Mouse (Mus musculus) liver, embryonic 14.5 days (tissue): ENCODE measurements around the gene H2-Ab1. TPM values are rescaled to one million over a fixed set of nuclear protein-coding genes. Genes with fewer than 3 reads are reported as not detected.
"Not testable (repeated sequence)": the region's sequence is repeated elsewhere in the genome, so short reads cannot be mapped to it uniquely, and the experiment has no call there.

Experiments
- ATAC-seq: fragments of 200-750 bp; cut with Nextera tagmentation; 2 replicates; pipeline ENCODE4 v1.8.0; 2017; ENCODE audit warnings: moderate number of reproducible peaks, mild to moderate bottlenecking, moderate library complexity; ENCODE audit not compliant: insufficient read depth
- DNase-seq, 3 experiments: peaks; one replicate each; pipeline ENCODE4 v3.0.0-alpha.2; 2012 to 2013; ENCODE audit warnings: low read depth in 3 of 3, low spot score in 3 of 3
- H3K27ac ChIP-seq: fragments of 300-500 bp; sonication (generic); 2 replicates; pipeline ENCODE4 v1.5.1; 2014; ENCODE audit warnings: moderate library complexity, mild to moderate bottlenecking, control low read depth, inconsistent platforms
- H3K27me3 ChIP-seq: fragments of 300-500 bp; sonication (generic); 2 replicates; pipeline ENCODE4 v1.6.1; 2014; ENCODE audit warnings: mild to moderate bottlenecking, low read length, moderate library complexity; ENCODE audit not compliant: control insufficient read depth, insufficient read depth
- H3K36me3 ChIP-seq: fragments of 300-500 bp; sonication (generic); replicated peaks from 2 replicates; pipeline ENCODE4 v1.6.1; 2014; ENCODE audit warnings: low read depth; ENCODE audit not compliant: control insufficient read depth, insufficient read depth
- H3K4me1 ChIP-seq, 2 experiments: fragments of 200-500 bp in 1 of 2; fragments of 300-500 bp in 1 of 2; sonication (generic) in 1 of 2; replicated peaks; 2 replicates each; pipeline ENCODE4 v1.6.1; 2012 to 2014; ENCODE audit warnings: antibody characterized with exemption in 1 of 2, inconsistent platforms in 1 of 2, low read length in 1 of 2; ENCODE audit not compliant: control insufficient read depth in 2 of 2, insufficient read depth in 2 of 2
- H3K4me2 ChIP-seq: fragments of 300-500 bp; sonication (generic); 2 replicates; pipeline ENCODE4 v1.6.1; 2014; ENCODE audit warnings: low read depth, mild to moderate bottlenecking, control low read depth, moderate library complexity
- H3K4me3 ChIP-seq, 2 experiments: fragments of 200-500 bp in 1 of 2; fragments of 300-500 bp in 1 of 2; sonication (generic) in 1 of 2; 2 replicates each; pipeline ENCODE4 v1.5.1; 2012 to 2014; ENCODE audit warnings: low read depth in 2 of 2, low read length in 2 of 2, mild to moderate bottlenecking in 2 of 2, control low read depth in 1 of 2, inconsistent platforms in 1 of 2, moderate library complexity in 1 of 2; ENCODE audit not compliant: insufficient read depth in 1 of 2
- H3K9ac ChIP-seq: fragments of 300-500 bp; sonication (generic); replicated peaks from 2 replicates; pipeline ENCODE4 v1.6.1; 2014; ENCODE audit warnings: mild to moderate bottlenecking, control low read depth, moderate library complexity
- H3K9me3 ChIP-seq: fragments of 300-500 bp; sonication (generic); 2 replicates; pipeline ENCODE4 v1.6.1; 2016; ENCODE audit warnings: low read length, mixed read lengths; ENCODE audit not compliant: control insufficient read depth
- CTCF ChIP-seq: IDR thresholded peaks from 2 replicates; pipeline ENCODE4 v1.5.1; 2016; ENCODE audit warnings: antibody characterized with exemption, low read depth, control low read depth
- EP300 ChIP-seq: IDR thresholded peaks from 2 replicates; pipeline ENCODE4 v1.6.1; 2016; ENCODE audit warnings: antibody characterized with exemption, low read depth
- WGBS: fragments of 180-500 bp; shearing (Covaris S2); extraction: QIAGEN DNeasy Blood & Tissue Kit; methylation state at CpG from one replicate; pipeline ENCODE4 v1.1.7; 2014; ENCODE audit not compliant: insufficient replicate concordance; 5-methylcytosine and 5-hydroxymethylcytosine counted together
- polyA plus RNA-seq, 2 experiments: library from polyadenylated mRNA; depleted of rRNA in 1 of 2; stranded (reverse) in 1 of 2; unstranded in 1 of 2; fragments of >200 nt; fragmentation: Nextera tagmentation in 1 of 2; extraction: Ambion mirVana in 1 of 2; gene quantifications; 2 replicates each; pipeline versions ENCODE4 v1.2.1 to v1.2.3; 2012 to 2014

H2-Ab1 gene
- polyA plus RNA-seq, 2 experiments, result 2.3 to 3.3 TPM

DNA sequence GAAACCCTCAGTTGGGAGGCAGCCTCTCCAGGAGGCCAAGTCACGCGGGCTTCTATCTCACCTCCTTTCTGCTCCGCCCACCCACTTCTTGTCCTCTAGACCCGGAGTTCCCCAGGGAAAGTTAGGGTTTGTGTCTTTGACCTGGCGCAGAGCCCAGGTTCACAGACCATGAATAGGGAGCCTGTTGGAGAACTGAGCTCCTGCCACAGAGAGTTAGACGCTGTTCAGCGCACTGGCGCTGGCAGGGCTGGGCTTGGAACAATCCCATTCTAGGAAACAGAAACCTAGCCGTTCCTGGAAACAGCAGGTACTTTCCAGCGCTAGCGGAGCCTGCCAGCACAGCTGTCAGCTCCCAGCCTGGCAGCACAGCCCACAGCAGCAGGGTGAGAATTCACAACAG is 38.8 kb upstream of the H2-Ab1 start:
- H3K27ac ChIP-seq, result no peak overlapping the region
- H3K9ac ChIP-seq, result no peak overlapping the region
- H3K9me3 ChIP-seq, result no peaks in the 10 kb centered on the region
- DNase-seq (no peak), ATAC-seq (no peak)
- H3K36me3 ChIP-seq, result no peaks in the 10 kb centered on the region
- 77% methylated on average over 11 of the region's 11 CpGs for WGBS
- TF ChIP-seq EP300 (no peak), CTCF (no peak)
- no peaks in the 10 kb centered on the region for H3K27me3 ChIP-seq
- H3K4me2 ChIP-seq, result no peak overlapping the region
- H3K4me1 ChIP-seq, result no peaks in the 10 kb centered on the region
- no peak overlapping the region for H3K4me3 ChIP-seq

DNA sequence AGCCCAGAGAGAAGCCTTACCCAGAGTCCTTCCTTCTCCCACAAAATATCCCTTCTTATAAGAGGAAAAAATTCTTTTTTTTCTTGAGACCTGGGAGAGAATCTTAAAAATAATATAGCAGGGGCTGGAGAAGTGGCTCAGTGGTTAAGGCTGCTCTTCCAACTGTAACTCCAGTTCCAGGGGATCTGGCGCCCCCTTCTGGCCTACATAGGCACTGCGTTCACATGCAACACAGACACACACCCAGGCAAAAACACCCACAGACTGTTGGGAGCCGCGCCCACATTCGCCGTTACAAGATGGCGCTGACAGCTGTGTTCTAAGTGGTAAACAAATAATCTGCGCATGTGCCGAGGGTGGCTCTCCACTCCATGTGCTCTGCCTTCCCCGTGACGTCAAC is 38.4 kb upstream of the H2-Ab1 start:
- not testable (repeated sequence) for DNase-seq, H3K4me1 ChIP-seq, H3K4me2 ChIP-seq, H3K9ac ChIP-seq, H3K4me3 ChIP-seq, H3K36me3 ChIP-seq, H3K27ac ChIP-seq, ATAC-seq, H3K27me3 ChIP-seq, H3K9me3 ChIP-seq
- TF ChIP-seq CTCF, result peak; percentile 70
- WGBS, result 79% methylated on average over 7 of the region's 11 CpGs

DNA sequence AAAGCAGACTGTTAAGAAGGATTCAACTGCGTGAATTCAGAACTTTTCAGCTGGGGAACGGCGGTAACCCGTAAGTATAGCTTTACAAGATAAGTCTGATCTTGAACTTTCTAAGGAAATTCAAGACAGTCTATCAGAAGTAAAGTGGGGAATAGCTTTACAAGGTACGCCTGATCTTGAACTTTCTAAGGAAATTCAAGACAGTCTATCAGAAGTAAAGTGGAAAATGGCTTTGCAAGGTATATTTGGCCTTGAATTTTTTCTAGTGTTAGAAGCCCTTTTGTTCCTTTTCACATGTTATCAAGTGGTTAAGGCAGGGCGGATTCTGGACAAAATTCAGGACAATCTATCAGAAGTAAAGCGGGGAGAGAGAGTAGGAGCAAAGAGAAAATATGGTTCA is 37.7 kb upstream of the H2-Ab1 start:
- H3K27ac ChIP-seq, H3K4me1 ChIP-seq, H3K27me3 ChIP-seq, H3K36me3 ChIP-seq, H3K4me3 ChIP-seq, H3K4me2 ChIP-seq, ATAC-seq, DNase-seq, H3K9ac ChIP-seq, H3K9me3 ChIP-seq: not testable (repeated sequence)
- WGBS, result 91% methylated on average over 3 of the region's 7 CpGs

DNA sequence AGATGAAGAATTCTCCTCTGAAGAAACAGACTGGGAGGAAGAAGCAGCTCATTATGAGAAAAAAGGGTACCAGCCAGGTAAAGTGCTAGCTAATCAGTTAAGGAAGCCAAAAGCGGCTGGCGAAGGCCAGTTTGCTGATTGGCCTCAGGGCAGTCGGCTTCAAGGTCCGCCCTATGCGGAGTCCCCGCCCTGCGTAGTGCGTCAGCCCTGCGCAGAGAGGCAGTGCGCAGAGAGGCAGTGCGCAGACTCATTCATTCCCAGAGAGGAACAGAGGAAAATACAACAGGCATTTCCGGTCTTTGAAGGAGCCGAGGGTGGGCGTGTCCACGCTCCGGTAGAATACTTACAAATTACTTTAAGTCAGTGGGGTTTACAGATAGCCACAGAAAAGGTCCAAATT is 37.1 kb upstream of the H2-Ab1 start:
- not testable (repeated sequence) for H3K4me3 ChIP-seq, H3K36me3 ChIP-seq, H3K4me1 ChIP-seq, H3K9me3 ChIP-seq, ATAC-seq, H3K27me3 ChIP-seq, H3K27ac ChIP-seq, DNase-seq, H3K4me2 ChIP-seq, H3K9ac ChIP-seq
- WGBS, result no CpG with 5 or more reads among the region's 16 CpGs

DNA sequence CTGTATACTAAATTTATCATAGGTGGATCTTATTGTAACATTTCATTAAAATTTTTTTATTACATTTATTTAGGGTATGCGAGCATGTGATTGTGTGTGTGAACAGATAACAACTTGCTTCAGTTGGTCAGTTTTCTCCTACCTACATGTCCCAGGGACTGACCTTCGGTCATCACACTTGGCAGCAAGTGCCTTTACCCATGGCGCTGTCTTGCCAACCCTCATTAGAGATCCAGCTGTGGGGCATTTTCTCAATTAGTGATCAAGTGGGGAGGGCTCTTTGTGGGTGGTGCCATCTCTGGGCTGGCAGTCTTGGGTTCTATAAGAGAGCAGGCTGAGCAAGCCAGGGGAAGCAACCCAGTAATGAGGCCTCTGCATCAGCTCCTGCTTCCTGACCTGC is 32.7 kb upstream of the H2-Ab1 start:
- Histone ChIP-seq H3K36me3 (no peaks in the 10 kb centered on the region), H3K9me3 (no peaks in the 10 kb centered on the region), H3K27ac (no peak overlapping the region), H3K4me2 (no peak overlapping the region), H3K4me1 (no peaks in the 10 kb centered on the region), H3K9ac (no peak overlapping the region), H3K4me3 (no peak overlapping the region), H3K27me3 (no peaks in the 10 kb centered on the region)
- 76% methylated on average over 3 of the region's 3 CpGs for WGBS
- ATAC-seq (no peak), DNase-seq (no peak)
- TF ChIP-seq EP300, result no peak
- no peak for TF ChIP-seq CTCF

DNA sequence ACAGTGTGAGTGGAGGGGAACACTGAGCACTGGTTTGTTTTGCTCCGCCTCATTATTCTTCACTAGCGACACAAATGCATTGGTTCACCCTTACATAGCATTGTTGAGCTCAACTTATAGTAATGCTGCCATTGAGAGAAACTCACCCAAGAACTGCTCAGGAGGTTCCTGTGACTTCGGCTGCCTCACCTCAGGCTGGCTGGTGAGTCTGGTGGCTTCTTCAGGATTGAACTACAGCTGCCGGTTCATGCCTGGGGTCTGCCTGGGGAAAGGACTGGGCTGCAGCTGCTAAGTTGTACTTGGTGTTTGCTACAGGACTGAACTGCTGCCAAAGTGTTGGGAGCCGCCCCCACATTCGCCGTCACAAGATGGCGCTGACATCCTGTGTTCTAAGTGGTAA is 32.1 kb upstream of the H2-Ab1 start:
- H3K4me3 ChIP-seq, result no peak overlapping the region
- H3K27ac ChIP-seq, result no peak overlapping the region
- no peaks in the 10 kb centered on the region for H3K36me3 ChIP-seq
- DNase-seq (no peak), ATAC-seq (no peak)
- 80% methylated on average over 8 of the region's 8 CpGs for WGBS
- no peaks in the 10 kb centered on the region for H3K4me1 ChIP-seq
- H3K9ac ChIP-seq, result no peak overlapping the region
- TF ChIP-seq CTCF, result no peak
- TF ChIP-seq EP300, result no peak
- H3K9me3 ChIP-seq, result no peaks in the 10 kb centered on the region
- no peaks in the 10 kb centered on the region for H3K27me3 ChIP-seq
- no peak overlapping the region for H3K4me2 ChIP-seq

DNA sequence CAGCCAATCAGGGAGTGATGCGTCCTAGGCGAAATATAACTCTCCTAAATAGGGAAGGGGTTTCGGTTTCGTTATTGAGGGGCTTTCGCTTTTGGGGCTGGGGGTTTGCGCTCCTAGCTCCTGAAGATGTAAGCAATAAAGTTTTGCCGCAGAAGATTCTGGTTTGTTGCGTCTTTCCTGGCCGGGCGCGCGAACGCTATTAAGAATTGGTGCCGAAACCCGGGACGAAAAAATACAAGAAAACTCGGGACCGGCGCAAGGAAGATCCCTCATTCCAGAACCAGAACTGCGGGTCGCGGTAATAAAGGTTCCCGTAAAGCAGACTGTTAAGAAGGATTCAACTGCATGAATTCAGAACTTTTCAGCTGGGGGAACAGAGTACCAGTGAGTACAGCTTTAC is 31.6 kb upstream of the H2-Ab1 start:
- not testable (repeated sequence) for H3K27ac ChIP-seq, DNase-seq, H3K4me1 ChIP-seq, ATAC-seq, H3K36me3 ChIP-seq, H3K27me3 ChIP-seq, H3K9me3 ChIP-seq, H3K9ac ChIP-seq, H3K4me2 ChIP-seq, H3K4me3 ChIP-seq
- 86% methylated on average over 12 of the region's 23 CpGs for WGBS

DNA sequence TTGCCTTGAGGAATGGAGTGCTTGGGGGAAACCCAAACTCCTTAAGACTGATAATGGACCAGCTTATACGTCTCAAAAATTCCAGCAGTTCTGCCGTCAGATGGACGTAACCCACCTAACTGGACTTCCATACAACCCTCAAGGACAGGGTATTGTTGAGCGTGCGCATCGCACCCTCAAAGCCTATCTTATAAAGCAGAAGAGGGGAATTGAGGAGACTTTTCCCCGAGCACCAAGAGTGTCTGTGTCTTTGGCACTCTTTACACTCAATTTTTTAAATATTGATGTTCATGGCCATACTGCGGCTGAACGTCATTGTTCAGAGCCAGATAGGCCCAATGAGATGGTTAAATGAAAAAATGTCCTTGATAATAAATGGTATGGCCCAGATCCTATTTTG is 26.5 kb upstream of the H2-Ab1 start:
- H3K36me3 ChIP-seq, H3K4me2 ChIP-seq, H3K27me3 ChIP-seq, H3K9ac ChIP-seq, H3K4me3 ChIP-seq, DNase-seq, H3K27ac ChIP-seq, H3K9me3 ChIP-seq, H3K4me1 ChIP-seq, ATAC-seq: not testable (repeated sequence)
- 83% methylated on average over 5 of the region's 9 CpGs for WGBS
